Mouse (Mus musculus) heart, embryonic 10.5 days (tissue): ENCODE results near the gene Selp. TPM values are rescaled to one million over a fixed set of nuclear protein-coding genes. Genes with fewer than 3 reads are reported as not detected.

Source experiments
- DNase-seq: peaks from one replicate; pipeline ENCODE4 v3.0.0-alpha.2; 2017; ENCODE audit warnings: low spot score
- H3K27ac ChIP-seq: fragments of 300-500 bp; sonication (generic); 2 replicates; pipeline ENCODE4 v1.5.1; 2016; ENCODE audit warnings: mild to moderate bottlenecking
- H3K27me3 ChIP-seq: fragments of 300-500 bp; sonication (generic); 2 replicates; pipeline ENCODE4 v1.6.1; 2016; ENCODE audit warnings: mild to moderate bottlenecking; ENCODE audit not compliant: poor library complexity, insufficient read depth, severe bottlenecking
- H3K36me3 ChIP-seq: fragments of 300-500 bp; sonication (generic); 2 replicates; pipeline ENCODE4 v1.6.1; 2016; ENCODE audit warnings: mild to moderate bottlenecking, moderate library complexity
- H3K4me1 ChIP-seq: fragments of 300-500 bp; sonication (generic); 2 replicates; pipeline ENCODE4 v1.6.1; 2016; ENCODE audit warnings: mild to moderate bottlenecking
- H3K4me3 ChIP-seq: fragments of 300-500 bp; sonication (generic); 2 replicates; pipeline ENCODE4 v1.5.1; 2016; ENCODE audit warnings: mild to moderate bottlenecking, moderate library complexity
- H3K9me3 ChIP-seq: fragments of 300-500 bp; sonication (generic); 2 replicates; pipeline ENCODE4 v1.6.1; 2016; ENCODE audit warnings: mild to moderate bottlenecking, moderate library complexity
- WGBS: fragments of 180-500 bp; shearing (Covaris S2); methylation state at CpG from one replicate; pipeline ENCODE4 v1.1.7; 2016; 5-methylcytosine and 5-hydroxymethylcytosine counted together
- polyA plus RNA-seq: library from polyadenylated mRNA; unstranded; fragments of >200 nt; fragmentation: Nextera tagmentation; extraction: Ambion mirVana; gene quantifications from 2 replicates; pipeline ENCODE4 v1.2.1, GENCODE M21; 2016

Gene Selp
- 0.06 and 0.13 TPM in 2 replicates for polyA plus RNA-seq

DNA sequence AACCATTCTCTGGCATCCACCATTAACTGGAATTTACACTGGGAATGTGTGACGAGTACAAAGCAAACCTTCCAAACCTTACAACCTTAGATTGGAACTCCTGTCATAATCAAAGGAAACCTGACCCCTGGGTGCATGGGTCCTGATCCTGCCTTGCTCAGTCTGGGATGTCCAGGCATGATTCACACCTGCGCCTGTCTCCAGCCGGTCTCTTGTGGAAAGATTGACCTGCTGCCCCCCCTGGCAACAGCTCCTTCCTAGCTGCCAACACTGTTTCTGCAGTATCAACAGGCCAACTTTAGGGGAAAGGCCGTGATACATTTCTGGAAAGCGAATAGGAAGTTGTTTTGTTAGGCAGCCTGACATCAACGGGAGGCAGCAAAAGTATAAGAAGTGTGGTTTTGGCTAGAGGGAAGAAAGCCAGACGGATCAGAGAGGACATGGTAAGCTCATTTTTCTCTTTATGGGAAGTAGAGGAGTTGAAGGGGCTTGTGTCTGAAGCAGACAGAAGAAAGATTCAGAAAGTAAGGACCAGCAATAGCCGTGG, at the start of gene Selp:
TSS of gene Selp (plus strand) at position 318 of the 547 bp plus-strand sequence.
- Histone ChIP-seq H3K4me1 (no peaks in the 10 kb centered on the region), H3K36me3 (no peaks in the 10 kb centered on the region), H3K4me3 (no peak within 1 kb of the TSS), H3K9me3 (no peaks in the 10 kb centered on the region), H3K27ac (no peak within 1 kb of the TSS), H3K27me3 (no peaks in the 10 kb centered on the region)
- 70% methylated on average over 8 of the region's 8 CpGs for WGBS
- DNase-seq = no peak

DNA sequence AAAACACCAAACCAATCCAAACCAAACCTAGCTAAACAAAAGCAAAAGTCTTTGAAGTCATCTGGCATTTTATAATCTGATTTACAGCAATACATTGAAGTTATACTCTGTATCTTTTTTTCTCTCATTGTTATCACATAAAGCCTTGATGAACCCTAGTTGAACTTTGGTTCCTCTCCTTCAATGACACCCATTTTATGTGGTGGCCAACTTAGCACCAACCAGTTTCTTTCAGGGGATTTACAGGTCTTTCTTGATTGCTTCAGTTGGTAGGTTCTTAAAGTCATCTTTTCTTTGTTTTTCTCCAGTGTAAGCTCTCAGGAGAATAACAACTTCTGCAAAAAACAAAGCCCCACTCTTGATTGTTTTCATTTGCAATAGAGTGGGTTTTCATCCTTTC, 45.8 kb upstream of the Selp start:
- no peaks in the 10 kb centered on the region for H3K36me3 ChIP-seq
- no peaks in the 10 kb centered on the region for H3K4me1 ChIP-seq
- no peaks in the 10 kb centered on the region for H3K9me3 ChIP-seq
- no peak for DNase-seq
- no peak overlapping the region for H3K27ac ChIP-seq
- no peaks in the 10 kb centered on the region for H3K27me3 ChIP-seq
- no peak overlapping the region for H3K4me3 ChIP-seq

DNA sequence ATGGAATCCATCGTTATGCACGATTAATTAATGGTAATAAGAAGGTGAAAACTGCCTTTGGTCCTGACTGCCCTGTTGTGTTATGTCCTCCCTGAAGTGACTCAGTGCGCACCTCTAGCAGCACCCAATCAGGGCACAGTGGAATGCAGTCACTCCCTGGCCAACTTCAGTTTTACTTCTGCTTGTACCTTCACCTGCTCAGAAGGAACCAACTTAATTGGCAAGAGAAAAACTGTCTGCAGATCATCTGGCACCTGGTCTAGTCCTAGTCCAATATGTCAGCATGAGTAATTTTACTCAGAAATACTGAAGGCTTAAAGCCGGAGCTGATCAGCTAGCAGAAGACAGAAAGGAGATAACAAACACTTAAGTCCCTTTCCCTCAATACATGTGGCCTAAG, 44.6 kb upstream of the Selp start:
- no peaks in the 10 kb centered on the region for H3K27me3 ChIP-seq
- no peak for DNase-seq
- H3K27ac ChIP-seq = no peak overlapping the region
- H3K36me3 ChIP-seq = no peaks in the 10 kb centered on the region
- no peaks in the 10 kb centered on the region for H3K4me1 ChIP-seq
- 83% methylated on average over 4 of the region's 4 CpGs for WGBS
- no peak overlapping the region for H3K4me3 ChIP-seq
- no peaks in the 10 kb centered on the region for H3K9me3 ChIP-seq

DNA sequence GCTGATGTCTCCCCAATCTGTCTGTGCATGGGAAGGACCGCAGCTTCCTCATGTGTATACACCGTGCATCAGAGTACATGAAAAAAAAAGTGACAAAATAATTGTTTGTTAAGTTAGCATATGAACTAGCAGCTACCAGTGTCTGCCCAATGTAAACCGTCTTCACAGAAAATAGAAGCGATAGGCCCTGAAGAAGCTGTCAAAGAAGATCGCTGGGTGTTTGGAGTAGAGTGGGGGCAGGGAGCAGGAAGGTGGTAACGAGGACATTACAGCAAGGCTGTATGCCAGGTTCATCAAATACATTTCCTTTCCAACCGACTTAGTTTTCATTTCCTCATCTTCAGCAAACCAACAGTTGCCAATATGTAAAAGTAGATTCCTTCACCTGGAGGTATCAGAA, 44.0 kb upstream of the Selp start:
- Histone ChIP-seq H3K4me1 (no peaks in the 10 kb centered on the region), H3K4me3 (no peak overlapping the region), H3K27ac (no peak overlapping the region), H3K9me3 (no peaks in the 10 kb centered on the region), H3K36me3 (no peaks in the 10 kb centered on the region), H3K27me3 (no peaks in the 10 kb centered on the region)
- DNase-seq = no peak
- 77% methylated on average over 7 of the region's 7 CpGs for WGBS

DNA sequence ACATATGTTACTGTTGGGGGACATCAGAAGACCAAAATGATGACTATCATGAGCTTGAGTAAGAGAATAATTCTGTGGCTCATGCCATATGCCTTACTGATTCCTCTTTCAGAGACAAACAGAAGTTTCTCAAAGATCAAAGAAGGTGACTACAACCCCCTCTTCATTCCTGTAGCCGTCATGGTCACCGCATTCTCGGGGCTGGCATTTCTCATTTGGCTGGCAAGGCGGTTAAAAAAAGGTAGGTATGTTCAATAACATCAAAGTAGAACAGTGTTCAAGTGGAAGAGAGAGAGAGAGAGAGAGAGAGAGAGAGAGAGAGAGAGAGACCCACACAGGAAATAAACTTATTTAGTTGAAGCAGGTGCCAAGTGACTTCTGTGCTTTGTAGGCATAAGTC, 43.1 kb upstream of the Selp start:
- Histone ChIP-seq H3K9me3 (no peaks in the 10 kb centered on the region), H3K4me3 (no peak overlapping the region), H3K27me3 (no peaks in the 10 kb centered on the region), H3K36me3 (no peaks in the 10 kb centered on the region), H3K4me1 (no peaks in the 10 kb centered on the region), H3K27ac (no peak overlapping the region)
- WGBS = 91% methylated on average over 4 of the region's 4 CpGs
- no peak for DNase-seq

DNA sequence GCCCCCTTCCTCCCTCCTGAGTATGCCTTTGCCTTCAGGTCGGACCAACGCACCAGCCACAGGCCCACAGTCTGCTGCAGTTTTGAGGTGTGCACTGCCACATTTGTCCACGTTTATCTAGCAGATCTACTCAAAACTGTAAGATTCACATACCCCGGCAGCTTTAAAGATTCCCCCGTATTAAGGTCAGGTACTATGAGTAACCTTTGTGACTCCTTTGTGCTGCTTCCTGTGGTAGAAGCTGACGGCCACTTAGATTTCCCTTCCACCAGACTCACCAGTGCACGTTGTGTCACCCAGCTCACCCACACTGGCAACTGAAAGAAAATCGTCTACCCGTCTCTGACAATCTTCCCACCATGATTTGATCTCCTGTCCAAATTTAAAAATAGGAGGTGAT, 42.0 kb upstream of the Selp start:
- no peak overlapping the region for H3K4me3 ChIP-seq
- H3K27me3 ChIP-seq = no peaks in the 10 kb centered on the region
- no peaks in the 10 kb centered on the region for H3K9me3 ChIP-seq
- no peak for DNase-seq
- WGBS = 82% methylated on average over 9 of the region's 9 CpGs
- H3K4me1 ChIP-seq = no peaks in the 10 kb centered on the region
- H3K36me3 ChIP-seq = no peaks in the 10 kb centered on the region
- no peak overlapping the region for H3K27ac ChIP-seq

DNA sequence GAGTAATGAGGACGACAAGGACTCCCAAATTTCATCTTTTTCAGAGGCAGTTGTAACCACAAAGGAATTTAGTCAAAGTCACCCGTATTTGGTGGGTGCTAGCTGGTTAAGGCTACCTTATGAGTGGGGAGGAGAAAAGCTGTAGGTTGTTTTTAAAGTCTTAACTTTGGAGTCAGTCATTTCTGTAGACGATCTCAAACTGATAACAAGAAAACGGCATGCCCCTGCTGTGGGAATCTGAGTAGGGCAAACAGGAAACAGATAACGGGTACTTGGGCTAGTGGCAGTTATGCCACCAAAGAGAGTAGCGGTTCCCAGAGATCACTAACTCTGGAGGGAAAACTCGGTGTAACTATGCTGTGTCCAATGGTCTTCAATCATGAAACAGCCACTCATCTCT, 41.3 kb upstream of the Selp start:
- no peak overlapping the region for H3K4me3 ChIP-seq
- no peaks in the 10 kb centered on the region for H3K27me3 ChIP-seq
- 56% methylated on average over 7 of the region's 7 CpGs for WGBS
- DNase-seq = no peak
- no peaks in the 10 kb centered on the region for H3K4me1 ChIP-seq
- H3K27ac ChIP-seq = no peak overlapping the region
- no peaks in the 10 kb centered on the region for H3K9me3 ChIP-seq
- H3K36me3 ChIP-seq = no peaks in the 10 kb centered on the region

DNA sequence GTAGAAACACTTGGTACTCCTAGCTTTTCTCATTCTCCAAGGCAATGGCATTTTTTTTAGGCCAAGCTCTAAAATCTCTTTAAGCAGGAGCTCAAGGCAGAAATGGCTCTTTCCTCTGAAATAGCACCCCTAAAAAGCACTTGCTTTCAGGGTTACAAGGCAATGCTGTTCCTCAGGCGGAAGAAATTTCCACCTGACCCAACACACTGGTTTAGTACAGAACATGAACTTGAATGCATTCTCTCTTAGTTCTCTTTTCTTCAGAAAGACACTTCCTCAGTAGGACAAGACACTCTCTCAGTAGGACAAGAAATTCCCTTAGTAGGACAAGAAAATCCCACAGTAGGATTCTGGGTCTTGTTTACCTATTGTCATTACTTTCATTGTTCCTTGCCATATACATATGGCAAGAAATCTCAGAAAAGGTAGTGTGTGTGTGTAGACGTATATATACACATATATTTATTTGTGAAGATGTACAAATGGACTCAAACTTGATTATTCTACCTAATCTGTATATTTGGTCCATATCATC, 40.4 kb upstream of the Selp start:
- Histone ChIP-seq H3K4me1 (no peaks in the 10 kb centered on the region), H3K36me3 (no peaks in the 10 kb centered on the region), H3K9me3 (no peaks in the 10 kb centered on the region), H3K27me3 (no peaks in the 10 kb centered on the region), H3K27ac (no peak overlapping the region), H3K4me3 (no peak overlapping the region)
- DNase-seq = no peak
- WGBS = 82% methylated on average over 2 of the region's 2 CpGs

DNA sequence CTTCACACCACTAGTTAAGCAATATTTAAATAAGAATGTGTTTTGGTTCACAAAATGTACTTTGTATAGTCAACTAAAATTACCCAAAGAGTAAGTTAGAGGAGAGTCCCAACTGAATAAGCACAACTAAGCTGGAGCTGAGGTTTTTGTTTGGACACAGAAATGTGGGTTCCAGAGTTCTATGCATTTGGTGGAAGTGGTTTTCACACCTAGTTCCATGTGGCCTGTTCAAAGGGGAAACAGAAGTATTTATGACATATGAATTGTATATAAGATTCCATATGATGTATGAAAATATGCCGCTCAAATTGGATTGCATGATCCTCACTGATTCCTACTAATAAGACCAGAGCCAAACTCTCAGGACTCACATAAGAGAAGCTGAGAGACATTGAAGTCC, 39.6 kb upstream of the Selp start:
- Histone ChIP-seq H3K4me1 (no peaks in the 10 kb centered on the region), H3K9me3 (no peaks in the 10 kb centered on the region), H3K27me3 (no peaks in the 10 kb centered on the region), H3K4me3 (no peak overlapping the region), H3K36me3 (no peaks in the 10 kb centered on the region), H3K27ac (no peak overlapping the region)
- DNase-seq = no peak
- 97% methylated on average over 1 of the region's 1 CpGs for WGBS

DNA sequence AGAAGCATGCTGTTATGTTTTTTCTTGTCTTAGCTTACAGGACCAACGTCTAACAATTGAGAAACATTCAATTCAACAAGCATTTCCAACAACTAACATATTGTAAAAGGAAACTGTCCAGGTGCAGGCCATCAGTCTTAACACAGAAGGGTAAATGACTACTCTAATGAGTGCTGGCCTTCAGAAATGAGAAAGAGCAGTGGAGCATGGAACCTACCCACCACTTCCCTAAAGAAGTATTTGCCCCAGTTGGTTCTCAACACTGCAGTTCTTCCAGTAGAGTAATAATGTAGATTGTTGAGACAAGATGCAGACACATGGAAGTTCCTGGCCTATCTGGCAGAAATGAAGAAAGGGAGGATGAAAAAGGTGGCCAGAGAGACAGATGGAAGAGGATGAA, 38.6 kb upstream of the Selp start:
- Histone ChIP-seq H3K9me3 (no peaks in the 10 kb centered on the region), H3K4me1 (no peaks in the 10 kb centered on the region), H3K36me3 (no peaks in the 10 kb centered on the region), H3K4me3 (no peak overlapping the region), H3K27ac (no peak overlapping the region), H3K27me3 (no peaks in the 10 kb centered on the region)
- no peak for DNase-seq
- 66% methylated on average over 1 of the region's 1 CpGs for WGBS

DNA sequence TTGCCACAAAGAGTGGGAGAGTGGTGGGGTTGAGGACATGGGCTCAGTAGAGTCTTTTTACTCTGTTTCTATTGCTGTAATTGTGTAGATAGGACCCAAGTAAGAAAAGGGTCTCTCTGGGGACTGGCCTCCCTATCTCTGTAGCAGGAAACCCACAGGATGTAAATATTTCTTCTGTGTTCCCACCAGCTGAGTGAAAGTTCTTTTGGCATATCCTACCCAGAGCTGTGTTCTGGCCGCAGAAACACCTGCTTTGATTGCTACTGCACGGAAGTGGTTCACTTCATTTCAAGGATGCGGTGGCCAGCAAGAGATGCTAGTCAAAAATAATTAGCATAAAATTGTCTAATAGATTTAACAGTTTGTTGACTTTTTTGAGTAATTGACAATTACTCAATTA, 38.0 kb upstream of the Selp start:
- no peak overlapping the region for H3K4me3 ChIP-seq
- WGBS = 75% methylated on average over 3 of the region's 3 CpGs
- H3K27ac ChIP-seq = no peak overlapping the region
- no peaks in the 10 kb centered on the region for H3K9me3 ChIP-seq
- DNase-seq = no peak
- H3K36me3 ChIP-seq = no peaks in the 10 kb centered on the region
- H3K27me3 ChIP-seq = no peaks in the 10 kb centered on the region
- H3K4me1 ChIP-seq = no peaks in the 10 kb centered on the region

DNA sequence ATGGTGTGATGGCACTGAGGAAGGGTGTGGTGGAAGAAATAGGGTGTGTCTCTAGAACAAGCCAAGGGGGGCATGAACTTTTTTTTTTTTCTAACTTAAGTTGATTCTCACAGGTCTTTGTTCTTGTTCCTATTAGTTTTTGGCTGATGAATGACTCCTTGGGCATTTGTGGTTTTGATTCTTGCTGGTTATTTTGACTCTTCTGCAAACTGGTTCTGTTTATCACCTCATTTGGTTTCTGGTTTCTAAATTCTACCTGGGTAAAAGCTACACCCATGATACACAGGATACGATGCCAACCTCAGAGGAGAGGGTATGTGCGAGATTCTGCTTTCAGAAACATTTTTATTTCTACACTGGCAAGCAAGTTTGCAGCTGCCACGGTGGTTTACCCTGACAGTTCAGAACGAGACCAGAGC, 36.7 kb upstream of the Selp start:
- WGBS = 81% methylated on average over 4 of the region's 4 CpGs
- no peaks in the 10 kb centered on the region for H3K27me3 ChIP-seq
- H3K4me3 ChIP-seq = no peak overlapping the region
- no peaks in the 10 kb centered on the region for H3K9me3 ChIP-seq
- no peak overlapping the region for H3K27ac ChIP-seq
- H3K4me1 ChIP-seq = no peaks in the 10 kb centered on the region
- no peak for DNase-seq
- H3K36me3 ChIP-seq = no peaks in the 10 kb centered on the region

DNA sequence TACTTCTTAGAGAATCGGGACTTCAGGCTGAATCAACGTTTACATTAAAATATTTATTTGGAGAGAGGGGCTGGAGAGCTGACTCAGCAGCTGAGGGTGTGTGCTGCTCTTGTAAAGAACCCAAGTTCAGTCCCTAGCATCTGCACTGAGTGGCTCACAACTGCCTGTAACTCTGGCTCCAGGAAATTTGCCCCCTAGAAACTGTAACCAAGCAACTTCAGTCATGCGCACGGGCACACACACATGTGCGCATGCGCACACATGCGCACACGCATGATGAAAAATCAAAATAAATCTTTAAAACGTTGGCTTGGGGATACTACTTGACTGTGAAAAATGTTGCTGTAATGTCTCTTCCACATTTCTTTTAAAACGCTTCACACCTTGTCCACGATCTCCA, 36.0 kb upstream of the Selp start:
- WGBS = 82% methylated on average over 11 of the region's 11 CpGs
- no peaks in the 10 kb centered on the region for H3K9me3 ChIP-seq
- H3K27ac ChIP-seq = no peak overlapping the region
- no peaks in the 10 kb centered on the region for H3K4me1 ChIP-seq
- no peaks in the 10 kb centered on the region for H3K36me3 ChIP-seq
- DNase-seq = no peak
- H3K4me3 ChIP-seq = no peak overlapping the region
- no peaks in the 10 kb centered on the region for H3K27me3 ChIP-seq

DNA sequence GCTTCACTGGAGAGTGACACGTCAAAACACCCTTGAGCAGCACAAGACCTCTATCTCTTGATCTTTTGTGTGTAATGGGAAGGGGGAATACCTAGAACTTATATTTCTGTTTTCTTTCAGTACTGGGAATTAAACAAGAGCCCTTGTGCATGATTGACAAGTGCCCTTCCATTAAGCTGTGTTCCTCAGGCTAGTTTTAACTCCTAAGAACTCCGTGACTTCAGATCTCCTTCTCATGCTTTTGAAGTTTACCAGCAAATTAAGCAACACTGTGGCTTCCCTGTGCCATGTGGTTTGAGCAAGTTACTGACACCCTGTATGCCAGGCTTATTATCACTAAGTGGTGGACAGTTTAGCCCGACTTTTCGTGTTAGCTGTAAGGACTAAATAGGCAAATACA, 32.0 kb upstream of the Selp start:
- 75% methylated on average over 4 of the region's 4 CpGs for WGBS
- Histone ChIP-seq H3K9me3 (no peaks in the 10 kb centered on the region), H3K36me3 (no peaks in the 10 kb centered on the region), H3K4me3 (no peak overlapping the region), H3K27me3 (no peaks in the 10 kb centered on the region), H3K27ac (no peak overlapping the region), H3K4me1 (no peaks in the 10 kb centered on the region)
- no peak for DNase-seq
